Mouse (Mus musculus): ENCODE data around the gene Rapgefl1. TPM values are rescaled to one million over a fixed set of nuclear protein-coding genes. Genes with fewer than 3 reads are reported as not detected.

Gene Rapgefl1
- total RNA-seq, 2 experiments from 2014 or later: 1.8 TPM; not detected in 1

Other genes with a start within 250 kb of the Rapgefl1 start
- gene Ormdl3, start 249.4 kb upstream of the Rapgefl1 start, total RNA-seq (2015): 5.5 and 7.7 TPM in 2 replicates
- gene Ormdl3, start 249.4 kb upstream of the Rapgefl1 start, total RNA-seq (2017): 7.2 and 10.6 TPM in 2 replicates
- gene Lrrc3c, start 238.5 kb upstream of the Rapgefl1 start, total RNA-seq (2015): not detected in 2 replicates
- not detected in 2 replicates for gene Lrrc3c, start 238.5 kb upstream of the Rapgefl1 start, total RNA-seq (2017)
- gene Gm12355, start 211.1 kb upstream of the Rapgefl1 start, total RNA-seq (2015): 9.7 and 12.5 TPM in 2 replicates
- 3.2 and 5.2 TPM in 2 replicates for gene Gm12355, start 211.1 kb upstream of the Rapgefl1 start, total RNA-seq (2017)
- not detected in 2 replicates for gene Gsdma3, start 210.4 kb upstream of the Rapgefl1 start, total RNA-seq (2015)
- gene Gsdma3, start 210.4 kb upstream of the Rapgefl1 start, total RNA-seq (2017): not detected in 2 replicates
- not detected in 2 replicates for gene Gsdma2, start 190.0 kb upstream of the Rapgefl1 start, total RNA-seq (2015)
- gene Gsdma2, start 190.0 kb upstream of the Rapgefl1 start, total RNA-seq (2017): not detected in 2 replicates
- gene Gsdma, start 172.4 kb upstream of the Rapgefl1 start, total RNA-seq (2015): not detected in 2 replicates
- not detected in 2 replicates for gene Gsdma, start 172.4 kb upstream of the Rapgefl1 start, total RNA-seq (2017)
- gene Psmd3, start 154.2 kb upstream of the Rapgefl1 start, total RNA-seq (2015): 38.0 and 38.6 TPM in 2 replicates
- gene Psmd3, start 154.2 kb upstream of the Rapgefl1 start, total RNA-seq (2017): 70.9 and 71.9 TPM in 2 replicates
- gene Csf3, start 135.5 kb upstream of the Rapgefl1 start, total RNA-seq (2015): not detected in 2 replicates
- not detected in 2 replicates for gene Csf3, start 135.5 kb upstream of the Rapgefl1 start, total RNA-seq (2017)
- 28.7 and 30.9 TPM in 2 replicates for gene Med24, start 107.3 kb upstream of the Rapgefl1 start, total RNA-seq (2015)
- gene Med24, start 107.3 kb upstream of the Rapgefl1 start, total RNA-seq (2017): 36.2 and 46.3 TPM in 2 replicates
- 34.2 and 34.6 TPM in 2 replicates for gene Thra, start 96.1 kb upstream of the Rapgefl1 start, total RNA-seq (2015)
- gene Thra, start 96.1 kb upstream of the Rapgefl1 start, total RNA-seq (2017): 21.8 and 25.3 TPM in 2 replicates
- gene Nr1d1, start 61.5 kb upstream of the Rapgefl1 start, total RNA-seq (2015): 3.3 and 3.5 TPM in 2 replicates
- 0.47 and 0.87 TPM in 2 replicates for gene Nr1d1, start 61.5 kb upstream of the Rapgefl1 start, total RNA-seq (2017)
- 60.8 and 62.0 TPM in 2 replicates for gene Msl1, start 41.3 kb upstream of the Rapgefl1 start, total RNA-seq (2015)
- gene Msl1, start 41.3 kb upstream of the Rapgefl1 start, total RNA-seq (2017): 76.3 and 99.9 TPM in 2 replicates
- 38.3 and 39.0 TPM in 2 replicates for gene Casc3, start 31.9 kb upstream of the Rapgefl1 start, total RNA-seq (2015)
- gene Casc3, start 31.9 kb upstream of the Rapgefl1 start, total RNA-seq (2017): 18.3 and 31.7 TPM in 2 replicates
- gene Wipf2, start 26.9 kb downstream of the Rapgefl1 start, total RNA-seq (2015): 15.0 and 17.1 TPM in 2 replicates
- gene Wipf2, start 26.9 kb downstream of the Rapgefl1 start, total RNA-seq (2017): 3.0 and 3.6 TPM in 2 replicates
- 42.6 and 56.1 TPM in 2 replicates for gene Cdc6, start 71.0 kb downstream of the Rapgefl1 start, total RNA-seq (2015)
- 40.7 and 44.1 TPM in 2 replicates for gene Cdc6, start 71.0 kb downstream of the Rapgefl1 start, total RNA-seq (2017)
- gene Rara, start 91.0 kb downstream of the Rapgefl1 start, total RNA-seq (2015): 4.4 and 5.9 TPM in 2 replicates
- gene Rara, start 91.0 kb downstream of the Rapgefl1 start, total RNA-seq (2017): 1.6 and 2.2 TPM in 2 replicates
- gene Gjd3, start 146.2 kb downstream of the Rapgefl1 start, total RNA-seq (2015): not detected in 2 replicates
- not detected in 2 replicates for gene Gjd3, start 146.2 kb downstream of the Rapgefl1 start, total RNA-seq (2017)
- 284 and 285 TPM in 2 replicates for gene Top2a, start 187.4 kb downstream of the Rapgefl1 start, total RNA-seq (2015)
- 584 and 646 TPM in 2 replicates for gene Top2a, start 187.4 kb downstream of the Rapgefl1 start, total RNA-seq (2017)
- gene Igfbp4, start 204.5 kb downstream of the Rapgefl1 start, total RNA-seq (2015): 188 and 211 TPM in 2 replicates
- 327 and 329 TPM in 2 replicates for gene Igfbp4, start 204.5 kb downstream of the Rapgefl1 start, total RNA-seq (2017)

Data from megakaryocyte progenitor cell, adult 5-6 weeks (primary cell).